19 mouse cellular contexts compared by ENCODE assay signal in genomic region chr12:66556178-66556820, GRCm38 (mm10).
DNase-seq lines count a peak whose midpoint lies in the region; ATAC-seq and TF ChIP-seq lines count a peak whose summit lies in the region.
"Had no signal": no experiment of that assay in that cellular context is flagged by ENCODE, and none has a peak within 500 bp of the region (broad histone marks: within the 10 kb centered on the region; RNA-seq: fewer than 3 reads in every experiment).

No protein-coding gene starts in this region.

- H3K4me1 ChIP-seq in neural tube, embryonic 14.5 days (ENCODE audit: control insufficient read depth, insufficient read depth, low read length), result no peaks in the 10 kb centered on the region
- no peaks in the 10 kb centered on the region for H3K4me1 ChIP-seq in neural tube, embryonic 15.5 days
- no peaks in the 10 kb centered on the region for H3K4me1 ChIP-seq in forebrain, postnatal 0 days (ENCODE audit: insufficient read depth)
- H3K4me1 ChIP-seq: embryonic facial prominence, embryonic 15.5 days; limb, embryonic 13.5 days; midbrain, embryonic 12.5 days had no signal

- DNase-seq in frontal cortex, adult 2 months (ENCODE audit: extremely low spot score in 1 of 2, low spot score in 1 of 2), result peak; percentile 22 to 47
- DNase-seq in frontal cortex, postnatal 14 days (ENCODE audit: low spot score in 2 of 2), result no peak
- DNase-seq in forebrain, postnatal 0 days, result no peak
- peak; percentile 42 for DNase-seq in retina, postnatal 1 day
- DNase-seq in thymus, postnatal 14 days, result no peak
- DNase-seq: adrenal gland, postnatal 25 days; cerebellum, adult 8-10 months; gastrocnemius, postnatal 25 days; heart, postnatal 10 days; kidney, adult 9 months; thymus, adult 2 months had no signal

- H3K9ac ChIP-seq in neural tube, embryonic 14.5 days (replicated peaks; ENCODE audit: low read depth, low read length), result no peak overlapping the region
- H3K9ac ChIP-seq in neural tube, embryonic 15.5 days (replicated peaks), result no peak overlapping the region
- H3K9ac ChIP-seq in forebrain, postnatal 0 days, result no peak overlapping the region
- H3K9ac ChIP-seq: embryonic facial prominence, embryonic 15.5 days; limb, embryonic 13.5 days; liver, embryonic 14.5 days; midbrain, embryonic 12.5 days had no signal

- H3K4me3 ChIP-seq in neural tube, embryonic 14.5 days (ENCODE audit: low read depth, low read length), result no peak overlapping the region
- H3K4me3 ChIP-seq in neural tube, embryonic 15.5 days (replicated peaks), result no peak overlapping the region
- no peak overlapping the region for H3K4me3 ChIP-seq in forebrain, postnatal 0 days (ENCODE audit: low read depth, low read length)
- H3K4me3 ChIP-seq: embryonic facial prominence, embryonic 15.5 days; limb, embryonic 13.5 days; midbrain, embryonic 12.5 days; myocyte had no signal

- no peaks in the 10 kb centered on the region for H3K27me3 ChIP-seq in neural tube, embryonic 14.5 days (ENCODE audit: control insufficient read depth, insufficient read depth, low read length)
- H3K27me3 ChIP-seq in neural tube, embryonic 15.5 days (replicated peaks), result no peaks in the 10 kb centered on the region
- H3K27me3 ChIP-seq in forebrain, postnatal 0 days (ENCODE audit: insufficient read depth, low read length), result no peaks in the 10 kb centered on the region
- H3K27me3 ChIP-seq: embryonic facial prominence, embryonic 15.5 days; limb, embryonic 13.5 days; midbrain, embryonic 12.5 days had no signal

- 74% methylated on average over 2 of the region's 2 CpGs for WGBS in neural tube, embryonic 14.5 days
- 47% methylated on average over 2 of the region's 2 CpGs for WGBS in neural tube, embryonic 15.5 days
- 27% methylated on average over 2 of the region's 2 CpGs for WGBS in forebrain, postnatal 0 days

- H3K36me3 ChIP-seq in neural tube, embryonic 14.5 days (ENCODE audit: control insufficient read depth, insufficient read depth, low read length), result no peaks in the 10 kb centered on the region
- no peaks in the 10 kb centered on the region for H3K36me3 ChIP-seq in neural tube, embryonic 15.5 days
- no peaks in the 10 kb centered on the region for H3K36me3 ChIP-seq in forebrain, postnatal 0 days (ENCODE audit: insufficient read depth)
- H3K36me3 ChIP-seq: embryonic facial prominence, embryonic 15.5 days; limb, embryonic 13.5 days; midbrain, embryonic 12.5 days had no signal

- ATAC-seq in neural tube, embryonic 14.5 days (ENCODE audit: low read depth), result peak; percentile 63; the same call in 1 of the 2 replicates
- ATAC-seq in neural tube, embryonic 15.5 days (ENCODE audit: low FRiP score), result no peak
- ATAC-seq in forebrain, postnatal 0 days, result 0 out of 2 replicates have a peak, but pooled peaks have one; percentile 29
- ATAC-seq: inflammation-experienced regulatory T-cells, adult 6 months had no signal

- H3K27ac ChIP-seq in neural tube, embryonic 14.5 days (ENCODE audit: low read depth, low read length), result no peak overlapping the region
- no peak overlapping the region for H3K27ac ChIP-seq in neural tube, embryonic 15.5 days (replicated peaks)
- H3K27ac ChIP-seq in forebrain, postnatal 0 days (ENCODE audit: low read depth, low read length), result no peak overlapping the region
- H3K27ac ChIP-seq: embryonic facial prominence, embryonic 15.5 days; limb, embryonic 13.5 days; liver, embryonic 14.5 days; midbrain, embryonic 12.5 days had no signal

- H3K9me3 ChIP-seq in neural tube, embryonic 14.5 days (ENCODE audit: control insufficient read depth, low read length), result no peaks in the 10 kb centered on the region
- H3K9me3 ChIP-seq in neural tube, embryonic 15.5 days (replicated peaks), result no peaks in the 10 kb centered on the region
- H3K9me3 ChIP-seq in forebrain, postnatal 0 days (ENCODE audit: low read length), result no peaks in the 10 kb centered on the region
- H3K9me3 ChIP-seq: embryonic facial prominence, embryonic 15.5 days; limb, embryonic 13.5 days; midbrain, embryonic 12.5 days had no signal

- H3K4me2 ChIP-seq in neural tube, embryonic 14.5 days (ENCODE audit: low read depth, low read length), result no peak overlapping the region
- H3K4me2 ChIP-seq in neural tube, embryonic 15.5 days, result no peak overlapping the region
- H3K4me2 ChIP-seq in forebrain, postnatal 0 days (ENCODE audit: low read depth), result no peak overlapping the region
- H3K4me2 ChIP-seq: embryonic facial prominence, embryonic 15.5 days; limb, embryonic 13.5 days; midbrain, embryonic 12.5 days had no signal

- no peak for TF ChIP-seq CTCF in forebrain, postnatal 0 days (IDR thresholded peaks at IDR 0.05; ENCODE audit: low read depth)

Comparison
In these comparisons a context has a peak if more than half of its experiments do, and no peak if none do; other contexts are left out.
1. DNase-seq: peak in frontal cortex, adult 2 months (2 of 2) and retina, postnatal 1 day (single experiment); none in frontal cortex, postnatal 14 days (0 of 2), forebrain, postnatal 0 days (single experiment) and thymus, postnatal 14 days (single experiment).